Mouse (Mus musculus) brain, embryonic 14.5 days (tissue): ENCODE measurements at regions not wholly inside any gene's neighbourhood (a gene's known extent, or its start where the extent isn't known, plus 50 kb on each side); places are given as distances from the start of the nearest gene placed in this dataset.

ENCODE experiments used
- DNase-seq: peaks from one replicate; pipeline ENCODE4 v3.0.0-alpha.2; 2011; ENCODE audit warnings: low read depth
- CTCF ChIP-seq: fragments of 200-500 bp; IDR thresholded peaks from 2 replicates; pipeline ENCODE4 v1.5.1; 2012; ENCODE audit warnings: inconsistent platforms, mild to moderate bottlenecking, moderate library complexity, borderline replicate concordance; ENCODE audit not compliant: insufficient read depth, insufficient read length; ENCODE audit errors: extremely low read depth
- POLR2A ChIP-seq: fragments of 200-500 bp; IDR thresholded peaks from 2 replicates; pipeline ENCODE4 v1.6.1; 2012; ENCODE audit warnings: mild to moderate bottlenecking, inconsistent platforms, borderline replicate concordance; ENCODE audit not compliant: poor library complexity, insufficient read depth, insufficient read length, severe bottlenecking; ENCODE audit errors: extremely low read depth

DNA sequence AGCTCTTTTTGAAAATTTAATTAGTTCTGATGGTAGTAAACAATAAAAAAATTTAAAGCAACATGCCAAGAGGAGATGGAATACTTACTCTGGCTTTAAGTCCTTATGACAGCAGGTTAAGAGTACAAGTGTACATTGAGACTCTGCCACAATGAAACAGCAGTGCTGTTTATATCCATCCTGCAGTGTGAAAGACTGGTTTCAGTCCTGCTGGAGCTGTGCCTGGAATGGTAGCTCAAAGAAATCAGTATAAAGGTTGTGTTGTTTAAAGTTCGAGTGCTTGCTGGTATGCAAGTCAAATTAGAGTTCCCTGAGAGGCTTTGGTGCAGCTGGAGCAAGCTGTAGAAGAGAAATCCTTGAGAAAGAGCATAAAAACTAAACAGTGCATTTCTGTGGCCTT lies 1524.9 kb downstream of the Hace1 start:
- TF ChIP-seq POLR2A = no peak
- no peak for TF ChIP-seq CTCF
- peak; percentile 91 for DNase-seq
